Mouse (Mus musculus) left cerebral cortex, adult 8-10 months (tissue): Measurements from ENCODE around the gene Rybp. TPM values are rescaled to one million over a fixed set of nuclear protein-coding genes. Genes with fewer than 3 reads are reported as not detected.
A peak's percentile ranks its signal among the peaks of the same experiment; 100 is the strongest.

Experiments used
- DNase-seq, 2 experiments: peaks; one replicate each; pipeline ENCODE4 v3.0.0; 2022; ENCODE audit warnings: low spot score in 2 of 2
- total RNA-seq, 4 experiments: library from RNA; stranded (reverse); gene quantifications; 2 replicates each; pipeline ENCODE4 v1.2.4; 2022

The Rybp gene
- total RNA-seq, 4 experiments from 2014 or later, result 39.7 to 44.5 (median 43.0) TPM

GRCm38 (mm10) chr6:100220917-100221560 is 66.2 kb downstream of the Rybp start:
- no peak for DNase-seq

- no peak for DNase-seq
Measured at GRCm38 (mm10) chr6:100219971-100220370, 67.3 kb downstream of the Rybp start.

- peak; percentile 50 to 86 for DNase-seq
Measured at GRCm38 (mm10) chr6:100218541-100219341, 68.5 kb downstream of the Rybp start.

- no peak for DNase-seq
Measured at GRCm38 (mm10) chr6:100217507-100217906, 69.8 kb downstream of the Rybp start.

- DNase-seq, result no peak
Measured at GRCm38 (mm10) chr6:100216945-100217344, 70.3 kb downstream of the Rybp start.

GRCm38 (mm10) chr6:100215809-100216208 is 71.5 kb downstream of the Rybp start:
- DNase-seq, result no peak

- DNase-seq, result no peak
Measured at GRCm38 (mm10) chr6:100214132-100214913, 73.0 kb downstream of the Rybp start.

- DNase-seq, result no peak
Measured at GRCm38 (mm10) chr6:100213596-100213995, 73.7 kb downstream of the Rybp start.

GRCm38 (mm10) chr6:100212820-100213219 is 74.5 kb downstream of the Rybp start:
- no peak for DNase-seq

- DNase-seq, result no peak
Measured at GRCm38 (mm10) chr6:100211646-100212045, 75.6 kb downstream of the Rybp start.

GRCm38 (mm10) chr6:100210517-100210916 is 76.8 kb downstream of the Rybp start:
- no peak for DNase-seq

- peak; percentile 64 to 93 for DNase-seq
Measured at GRCm38 (mm10) chr6:100206741-100207275, 80.5 kb downstream of the Rybp start.

- DNase-seq, result peak in 1 of 2 experiments; percentile 17
Measured at GRCm38 (mm10) chr6:100206261-100206660, 81.0 kb downstream of the Rybp start.

- no peak for DNase-seq
Measured at GRCm38 (mm10) chr6:100204436-100204835, 82.8 kb downstream of the Rybp start.

- no peak for DNase-seq
Measured at GRCm38 (mm10) chr6:100203492-100203891, 83.8 kb downstream of the Rybp start.

- no peak for DNase-seq
Measured at GRCm38 (mm10) chr6:100202091-100202490, 85.2 kb downstream of the Rybp start.

- DNase-seq, result no peak
Measured at GRCm38 (mm10) chr6:100197102-100197501, 90.2 kb downstream of the Rybp start.

GRCm38 (mm10) chr6:100195870-100196409 is 91.3 kb downstream of the Rybp start:
- no peak for DNase-seq

- DNase-seq, result no peak
Measured at GRCm38 (mm10) chr6:100195091-100195490, 92.2 kb downstream of the Rybp start.

GRCm38 (mm10) chr6:100193760-100194159 is 93.5 kb downstream of the Rybp start:
- DNase-seq, result no peak

GRCm38 (mm10) chr6:100192691-100193229 is 94.5 kb downstream of the Rybp start:
- DNase-seq, result no peak
